Mouse (Mus musculus) bone marrow macrophage, adult 2 months (primary cell): ENCODE results near the gene Mad1l1.

ENCODE experiments used
- CTCF ChIP-seq: IDR thresholded peaks from 2 replicates; pipeline ENCODE4 v1.5.1; 2012; ENCODE audit warnings: low read depth, mild to moderate bottlenecking, low read length, moderate library complexity
- POLR2A ChIP-seq: IDR thresholded peaks from 2 replicates; pipeline ENCODE4 v1.6.1; 2012; ENCODE audit warnings: mild to moderate bottlenecking, low read depth, low read length, borderline replicate concordance

DNA sequence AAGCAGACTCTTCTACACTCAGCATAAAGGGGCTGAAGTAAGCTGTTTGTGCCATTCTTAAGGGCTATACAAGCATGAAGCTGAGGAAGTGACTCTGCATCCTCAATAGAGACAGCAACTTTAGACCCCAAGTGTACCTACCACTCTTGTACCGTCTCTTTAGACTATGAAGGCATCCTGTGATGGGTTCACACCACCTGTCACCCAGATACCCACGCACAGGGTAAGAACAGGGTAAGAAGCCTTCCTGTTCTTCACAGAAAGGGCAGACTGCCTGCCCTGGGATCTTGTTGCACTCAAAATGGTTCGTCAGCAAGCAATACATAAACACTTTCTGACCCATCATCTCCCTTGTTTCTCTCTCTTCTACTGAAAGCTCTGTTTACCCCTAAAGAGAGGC lies 94.5 kb downstream of the Mad1l1 start:
- TF ChIP-seq CTCF (no peak), POLR2A (no peak)
